Mouse (Mus musculus) spleen, adult 2 months (tissue): ENCODE results near the gene Tut7.

Source experiments
- CTCF ChIP-seq: fragments of 200-500 bp; IDR thresholded peaks from 2 replicates; pipeline ENCODE4 v1.5.1; 2011; ENCODE audit warnings: mild to moderate bottlenecking, inconsistent platforms; ENCODE audit not compliant: insufficient read depth, insufficient read length, insufficient replicate concordance; ENCODE audit errors: extremely low read depth
- POLR2A ChIP-seq: fragments of 200-500 bp; IDR thresholded peaks from 2 replicates; pipeline ENCODE4 v1.6.1; 2011; ENCODE audit warnings: low read depth, low read length, inconsistent platforms

DNA sequence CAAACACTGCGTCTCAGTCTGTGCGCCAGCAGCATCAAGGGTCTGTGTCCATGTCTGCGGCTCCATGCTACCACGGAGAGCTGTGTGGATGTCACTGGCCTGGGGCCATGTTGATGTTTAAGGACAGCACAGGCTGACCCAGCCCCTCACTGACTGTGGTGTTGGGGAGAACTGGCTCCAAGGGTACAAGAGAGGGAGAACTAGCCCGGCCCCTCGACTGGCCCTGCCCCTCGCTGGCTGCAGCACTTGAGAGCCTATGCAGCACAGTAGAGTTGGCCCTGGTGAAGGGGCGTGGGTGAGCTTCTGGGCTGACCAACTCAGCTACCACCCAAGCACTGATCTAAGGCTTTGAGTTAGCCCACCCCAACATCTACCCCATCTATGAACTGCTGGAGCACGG, 16.4 kb upstream of the Tut7 start:
- TF ChIP-seq CTCF (no peak), POLR2A (no peak)
